Mouse (Mus musculus) liver, adult 2 months (tissue): ENCODE results near the gene Gm10322. TPM values are rescaled to one million over a fixed set of nuclear protein-coding genes. Genes with fewer than 3 reads are reported as not detected.

Experiments
- DNase-seq: peaks from one replicate; pipeline ENCODE4 v3.0.0-alpha.2; 2011; ENCODE audit warnings: low read depth, low spot score; ENCODE audit errors: extremely low read depth
- H3K27ac ChIP-seq: fragments of 200-500 bp; replicated peaks from 2 replicates; pipeline ENCODE4 v1.5.1; 2012; ENCODE audit warnings: low read depth, mild to moderate bottlenecking, control low read depth, inconsistent platforms, low read length; ENCODE audit not compliant: insufficient read depth
- H3K27me3 ChIP-seq: fragments of 200-500 bp; 2 replicates; pipeline ENCODE4 v1.6.1; 2012; ENCODE audit warnings: mild to moderate bottlenecking, moderate library complexity, low read length, inconsistent platforms; ENCODE audit not compliant: control insufficient read depth, insufficient read depth
- H3K36me3 ChIP-seq: fragments of 200-500 bp; 2 replicates; pipeline ENCODE4 v1.6.1; 2012; ENCODE audit warnings: low read length, inconsistent platforms; ENCODE audit not compliant: control insufficient read depth, insufficient read depth
- H3K4me1 ChIP-seq: fragments of 200-500 bp; 2 replicates; pipeline ENCODE4 v1.6.1; 2011; ENCODE audit warnings: low read length; ENCODE audit not compliant: control insufficient read depth, insufficient read depth
- H3K4me3 ChIP-seq: fragments of 200-500 bp; 2 replicates; pipeline ENCODE4 v1.5.1; 2011; ENCODE audit warnings: low read depth, mild to moderate bottlenecking, control low read depth, low read length, moderate library complexity; ENCODE audit not compliant: insufficient read depth
- H3K79me2 ChIP-seq: fragments of 200-500 bp; 2 replicates; pipeline ENCODE4 v1.6.1; 2012; ENCODE audit warnings: inconsistent platforms, mild to moderate bottlenecking, low read length, moderate library complexity; ENCODE audit not compliant: control insufficient read depth, insufficient read depth
- H3K9ac ChIP-seq: fragments of 200-500 bp; 2 replicates; pipeline ENCODE4 v1.6.1; 2012; ENCODE audit warnings: low read depth, mild to moderate bottlenecking, control low read depth, inconsistent platforms, low read length
- CTCF ChIP-seq: fragments of 200-500 bp; IDR thresholded peaks from 2 replicates; pipeline ENCODE4 v1.5.1; 2011; ENCODE audit warnings: low read depth, low read length, control low read depth
- POLR2A ChIP-seq: fragments of 200-500 bp; IDR thresholded peaks from 2 replicates; pipeline ENCODE4 v1.6.1; 2011; ENCODE audit warnings: low read length, control low read depth; ENCODE audit not compliant: insufficient read depth; ENCODE audit errors: extremely low read depth
- WGBS: fragments of 180-500 bp; shearing (Covaris S2); methylation state at CpG from one replicate; pipeline ENCODE4 v1.1.7; 2018; 5-methylcytosine and 5-hydroxymethylcytosine counted together
- polyA plus RNA-seq: library from polyadenylated mRNA; depleted of rRNA; stranded (reverse); fragments of >200 nt; gene quantifications from 2 replicates; pipeline ENCODE4 v1.2.3, GENCODE M21; 2012
- total RNA-seq: library from RNA; depleted of rRNA; stranded (reverse); fragments of >200 nt; gene quantifications from 2 replicates; pipeline ENCODE4 v1.2.3, GENCODE M21; 2014

Gene Gm10322
- total and polyA plus RNA-seq, 2 experiments: not detected

GRCm38 (mm10) chr10:59579645-59580044 lies 36.2 kb upstream of the Gm10322 start:
- TF ChIP-seq CTCF (no peak), POLR2A (no peak)
- Histone ChIP-seq H3K4me1 (peaks cover 10% of the 10 kb centered on the region), H3K36me3 (no peaks in the 10 kb centered on the region), H3K9ac (no peak overlapping the region), H3K27ac (no peak overlapping the region), H3K79me2 (peaks cover 30% of the 10 kb centered on the region), H3K27me3 (no peaks in the 10 kb centered on the region), H3K4me3 (no peak overlapping the region)
- 97% methylated on average over 3 of the region's 3 CpGs for WGBS
- no peak for DNase-seq

- H3K36me3 ChIP-seq: no peaks in the 10 kb centered on the region
- 98% methylated on average over 3 of the region's 3 CpGs for WGBS
- DNase-seq: no peak
- H3K27me3 ChIP-seq: no peaks in the 10 kb centered on the region
- TF ChIP-seq CTCF (no peak), POLR2A (no peak)
- peaks cover 26% of the 10 kb centered on the region for H3K79me2 ChIP-seq
- peaks cover 10% of the 10 kb centered on the region for H3K4me1 ChIP-seq
- no peak overlapping the region for H3K9ac ChIP-seq
- H3K4me3 ChIP-seq: no peak overlapping the region
- H3K27ac ChIP-seq: no peak overlapping the region
These were observed 35.2 kb upstream of the Gm10322 start for GRCm38 (mm10) chr10:59580593-59581149.

GRCm38 (mm10) chr10:59581826-59582543 lies 33.9 kb upstream of the Gm10322 start:
- WGBS: 96% methylated on average over 1 of the region's 1 CpGs
- H3K36me3 ChIP-seq: no peaks in the 10 kb centered on the region
- H3K27ac ChIP-seq: no peak overlapping the region
- no peak overlapping the region for H3K4me3 ChIP-seq
- DNase-seq: no peak
- H3K9ac ChIP-seq: no peak overlapping the region
- no peaks in the 10 kb centered on the region for H3K27me3 ChIP-seq
- peaks cover 21% of the 10 kb centered on the region for H3K79me2 ChIP-seq
- no peak for TF ChIP-seq CTCF
- no peak for TF ChIP-seq POLR2A
- H3K4me1 ChIP-seq: peaks cover 10% of the 10 kb centered on the region

GRCm38 (mm10) chr10:59585621-59586020 lies 30.2 kb upstream of the Gm10322 start:
- peaks cover 21% of the 10 kb centered on the region for H3K79me2 ChIP-seq
- H3K27me3 ChIP-seq: no peaks in the 10 kb centered on the region
- H3K36me3 ChIP-seq: no peaks in the 10 kb centered on the region
- TF ChIP-seq CTCF: no peak
- TF ChIP-seq POLR2A: no peak
- no peak overlapping the region for H3K4me3 ChIP-seq
- DNase-seq: no peak
- no peak overlapping the region for H3K9ac ChIP-seq
- no peak overlapping the region for H3K27ac ChIP-seq
- WGBS: 89% methylated on average over 5 of the region's 5 CpGs
- no peaks in the 10 kb centered on the region for H3K4me1 ChIP-seq

- TF ChIP-seq POLR2A: no peak
- TF ChIP-seq CTCF: no peak
- Histone ChIP-seq H3K9ac (no peak overlapping the region), H3K4me3 (no peak overlapping the region), H3K36me3 (no peaks in the 10 kb centered on the region), H3K79me2 (peaks cover 16% of the 10 kb centered on the region), H3K27ac (no peak overlapping the region), H3K27me3 (no peaks in the 10 kb centered on the region), H3K4me1 (no peaks in the 10 kb centered on the region)
- 91% methylated on average over 15 of the region's 15 CpGs for WGBS
- DNase-seq: no peak
These were observed 29.0 kb upstream of the Gm10322 start for GRCm38 (mm10) chr10:59586821-59587220.

- TF ChIP-seq POLR2A (no peak), CTCF (no peak)
- H3K4me1 ChIP-seq: no peaks in the 10 kb centered on the region
- H3K79me2 ChIP-seq: peaks cover 13% of the 10 kb centered on the region
- H3K36me3 ChIP-seq: no peaks in the 10 kb centered on the region
- no peak for DNase-seq
- no peak overlapping the region for H3K27ac ChIP-seq
- no peak overlapping the region for H3K4me3 ChIP-seq
- 91% methylated on average over 7 of the region's 7 CpGs for whole genome bisulfite sequencing
- H3K9ac ChIP-seq: no peak overlapping the region
- H3K27me3 ChIP-seq: no peaks in the 10 kb centered on the region
These were observed 27.7 kb upstream of the Gm10322 start for GRCm38 (mm10) chr10:59588135-59588534.
